Mouse (Mus musculus): ENCODE measurements around the gene Gpr33.

The Gpr33 gene

DNA sequence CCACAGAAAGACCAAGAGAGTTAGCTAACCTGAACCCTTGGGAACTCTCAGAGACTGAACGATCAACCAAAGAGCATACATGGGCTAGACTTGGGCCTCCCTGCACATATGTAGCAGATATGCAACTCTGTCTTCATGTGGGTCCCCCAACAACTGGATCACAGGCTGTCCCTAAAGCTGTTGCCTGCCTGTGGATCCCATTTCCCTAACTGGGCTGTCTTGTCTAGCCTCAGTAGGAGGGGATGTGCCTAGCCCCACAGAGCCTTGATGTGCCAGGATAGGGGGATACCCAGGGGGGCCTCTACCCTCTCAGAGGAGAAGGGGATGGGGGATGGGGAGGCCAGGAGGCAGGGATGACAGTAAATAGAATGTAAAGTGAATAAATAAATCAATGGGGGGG, 44.2 kb downstream of the Gpr33 start:
- DNase-seq, result no peak

DNA sequence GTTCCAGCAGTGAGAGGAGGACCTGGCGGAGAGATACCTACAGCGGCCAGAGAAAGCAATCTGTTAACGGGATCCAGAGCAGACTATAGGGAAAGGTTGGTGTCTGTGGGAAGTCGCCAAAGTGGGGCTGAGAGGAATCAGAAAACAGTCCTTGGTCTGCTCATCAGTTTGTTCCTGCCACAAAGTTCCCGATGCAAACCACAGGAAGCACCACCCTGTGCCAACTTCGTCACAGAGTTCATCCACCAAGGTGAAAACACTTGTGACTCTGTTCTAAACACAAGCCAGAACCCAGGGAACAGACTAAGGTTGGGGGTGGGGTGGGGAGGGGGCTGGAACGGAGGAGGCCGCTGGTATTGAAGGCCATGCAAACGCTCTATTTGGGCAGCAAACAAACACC, 51.3 kb downstream of the Gpr33 start:
- no peak for DNase-seq

DNA sequence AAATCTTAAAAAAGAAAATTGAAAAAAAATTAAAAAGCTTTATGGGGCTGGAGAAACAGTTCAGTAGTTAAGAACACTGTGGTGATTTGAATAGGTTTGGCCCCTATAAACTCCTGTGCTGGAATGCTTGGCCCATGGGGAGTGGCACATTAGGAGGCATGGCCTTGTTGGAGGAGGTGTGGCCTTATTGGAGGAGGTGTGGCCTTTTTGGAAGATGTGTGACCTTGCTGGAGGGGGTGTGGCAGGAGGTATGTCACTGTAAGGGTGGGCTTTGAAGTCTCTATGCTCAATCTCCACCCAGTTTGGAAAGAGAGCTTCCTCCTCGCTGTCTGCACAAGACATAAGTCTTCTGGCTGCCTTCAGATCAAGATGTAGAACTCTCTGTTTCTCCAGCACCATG, 53.5 kb downstream of the Gpr33 start:
- no peak for DNase-seq

Measured in kidney, adult 11 months (tissue).